Mouse (Mus musculus): ENCODE measurements around the gene Swsap1. TPM values are rescaled to one million over a fixed set of nuclear protein-coding genes. Genes with fewer than 3 reads are reported as not detected.
A peak's percentile ranks its signal among the peaks of the same experiment; 100 is the strongest.

The Swsap1 gene
- polyA plus RNA-seq, 1 experiment from 2014 or later = 4.4 TPM

DNA sequence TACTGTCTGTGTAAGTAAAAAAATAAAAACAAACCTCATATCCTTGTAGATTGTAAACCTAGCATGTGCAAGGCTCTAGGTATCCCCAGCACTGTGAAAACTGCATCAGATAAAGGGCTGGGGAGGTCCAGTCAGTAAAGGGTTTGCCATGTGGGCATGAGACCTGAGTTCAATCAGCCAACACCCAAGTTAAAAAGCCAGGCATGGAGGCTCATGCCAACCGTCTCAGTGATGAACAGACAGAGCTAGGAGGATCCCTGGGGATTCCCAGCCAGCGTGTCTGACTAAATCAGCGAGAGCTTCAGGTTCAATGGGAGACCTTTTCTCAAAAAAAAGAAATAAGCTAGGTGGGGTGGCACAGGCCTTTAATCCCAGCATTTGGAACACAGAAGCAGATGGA, 30.5 kb upstream of the Swsap1 start:
- no peak overlapping the region for H3K4me3 ChIP-seq
- no peak overlapping the region for H3K9ac ChIP-seq
- no peak overlapping the region for H3K27ac ChIP-seq
- H3K4me2 ChIP-seq = no peak overlapping the region
- no peaks in the 10 kb centered on the region for H3K27me3 ChIP-seq
- H3K36me3 ChIP-seq = no peaks in the 10 kb centered on the region
- 90% methylated on average over 3 of the region's 3 CpGs for WGBS
- no peaks in the 10 kb centered on the region for H3K9me3 ChIP-seq (replicated peaks)
- H3K4me1 ChIP-seq (replicated peaks) = peaks cover 34% of the 10 kb centered on the region
- ATAC-seq (replicated peaks; ENCODE audit: insufficient number of reproducible peaks, insufficient read depth, low FRiP score, low read depth) = no peak

DNA sequence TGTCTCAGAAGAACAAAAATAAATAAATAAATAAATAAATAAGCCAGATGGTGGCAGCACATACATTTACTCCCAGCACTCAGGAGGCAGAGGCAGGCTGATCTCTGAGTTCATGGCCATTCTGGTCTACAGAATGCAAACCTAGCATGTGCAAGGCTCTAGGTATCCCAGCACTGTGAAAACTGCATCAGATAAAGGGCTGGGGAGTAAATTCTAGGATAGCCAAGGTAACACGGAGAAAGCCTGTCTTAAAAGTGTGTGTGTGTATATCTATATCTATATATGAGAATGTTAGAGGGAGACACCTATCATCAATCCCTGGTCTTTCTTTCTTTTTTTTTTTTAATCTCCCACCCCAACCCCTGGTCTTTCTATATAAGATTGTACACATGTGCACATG, 30.0 kb upstream of the Swsap1 start:
- no peak overlapping the region for H3K4me3 ChIP-seq
- H3K9me3 ChIP-seq (replicated peaks) = no peaks in the 10 kb centered on the region
- H3K9ac ChIP-seq = no peak overlapping the region
- no peak overlapping the region for H3K4me2 ChIP-seq
- H3K27me3 ChIP-seq = no peaks in the 10 kb centered on the region
- H3K4me1 ChIP-seq (replicated peaks) = peaks cover 34% of the 10 kb centered on the region
- no peak overlapping the region for H3K27ac ChIP-seq
- no peaks in the 10 kb centered on the region for H3K36me3 ChIP-seq
- 96% methylated on average over 1 of the region's 1 CpGs for WGBS
- ATAC-seq (replicated peaks; ENCODE audit: insufficient number of reproducible peaks, insufficient read depth, low FRiP score, low read depth) = no peak

DNA sequence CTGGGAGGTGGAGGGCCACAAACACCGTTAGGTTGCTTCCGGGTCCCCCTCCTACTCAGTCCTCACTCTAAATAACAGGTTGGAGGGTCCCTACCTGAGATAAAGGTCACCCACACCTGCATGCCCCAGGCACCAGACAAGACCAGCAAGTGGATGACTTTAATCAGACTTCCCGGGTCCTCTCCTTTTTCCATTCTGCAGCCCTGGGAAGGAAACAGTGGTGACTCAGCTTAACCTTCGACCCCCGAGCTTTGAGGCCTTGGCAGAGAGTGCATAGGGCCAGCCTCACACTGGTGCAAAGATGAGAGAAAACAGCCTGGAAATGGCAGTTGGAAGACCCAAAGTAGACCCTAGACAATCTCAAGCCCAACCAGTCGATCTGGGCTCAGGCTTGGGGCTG, 29.4 kb upstream of the Swsap1 start:
- Histone ChIP-seq H3K4me2 (peak overlapping the region; percentile 69), H3K4me3 (peak overlapping the region; percentile 60), H3K36me3 (no peaks in the 10 kb centered on the region), H3K27me3 (no peaks in the 10 kb centered on the region), H3K9me3 (replicated peaks) (no peaks in the 10 kb centered on the region), H3K27ac (no peak overlapping the region), H3K9ac (0 out of 2 replicates have a peak overlapping the region, but pooled peaks have one; percentile 62), H3K4me1 (replicated peaks) (peaks cover 34% of the 10 kb centered on the region)
- no peak for ATAC-seq (replicated peaks; ENCODE audit: insufficient number of reproducible peaks, insufficient read depth, low FRiP score, low read depth)
- WGBS = 62% methylated on average over 6 of the region's 6 CpGs

DNA sequence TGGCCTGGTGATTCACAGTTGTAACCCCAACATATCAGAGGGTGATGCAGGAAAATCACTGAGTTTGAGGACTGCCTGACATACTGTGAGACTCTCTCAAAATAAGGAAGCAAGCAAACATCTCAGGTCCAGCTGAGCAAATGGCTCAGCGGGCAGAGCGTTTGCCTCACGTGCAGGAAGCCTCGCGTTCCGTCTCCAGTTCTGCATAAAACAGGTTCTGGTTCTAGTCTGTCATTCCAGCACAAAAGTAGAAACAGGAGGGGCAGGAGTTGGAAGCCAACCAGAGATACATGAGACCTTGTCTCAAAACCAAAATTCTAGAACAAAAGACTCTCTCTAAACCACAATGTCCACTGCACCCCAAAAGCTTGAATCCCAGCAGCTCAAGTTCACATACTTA, 28.8 kb upstream of the Swsap1 start:
- H3K9me3 ChIP-seq (replicated peaks) = no peaks in the 10 kb centered on the region
- WGBS = under 1% methylated on average over 6 of the region's 6 CpGs
- peak overlapping the region; percentile 60 for H3K4me3 ChIP-seq
- no peaks in the 10 kb centered on the region for H3K36me3 ChIP-seq
- peak overlapping the region; percentile 62 for H3K9ac ChIP-seq
- H3K27me3 ChIP-seq = no peaks in the 10 kb centered on the region
- ATAC-seq (replicated peaks; ENCODE audit: insufficient number of reproducible peaks, insufficient read depth, low FRiP score, low read depth) = no peak
- peaks cover 34% of the 10 kb centered on the region for H3K4me1 ChIP-seq (replicated peaks)
- peak overlapping the region; percentile 74 for H3K27ac ChIP-seq
- H3K4me2 ChIP-seq = peak overlapping the region; percentile 69

DNA sequence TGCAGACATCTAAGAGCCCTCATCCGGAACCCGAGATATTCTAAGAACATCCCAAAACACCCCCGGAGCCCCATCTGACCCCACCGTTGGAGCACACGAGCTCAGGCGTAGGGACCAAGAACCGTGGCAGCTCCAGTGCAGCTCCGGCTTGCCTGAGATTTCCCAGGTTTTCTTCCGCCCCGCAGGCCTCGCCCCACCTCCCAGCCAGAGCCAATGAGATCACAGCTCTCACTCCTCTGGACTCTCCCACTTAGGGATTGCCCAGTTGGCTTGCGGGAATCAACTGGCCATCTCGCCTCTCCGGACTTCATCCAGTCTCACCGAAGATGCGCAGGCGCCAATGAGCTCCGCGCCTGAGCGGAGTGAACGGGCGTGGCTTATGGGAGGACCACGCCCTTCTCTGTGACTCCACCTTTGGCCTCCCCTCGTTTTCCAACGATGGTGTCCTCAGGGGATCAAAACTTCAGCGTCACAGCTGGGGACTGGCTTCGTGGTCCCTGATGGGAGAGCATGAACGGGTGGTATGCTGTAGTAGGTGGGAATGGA, 28.3 kb upstream of the Swsap1 start, which contains the start of the genes Ccdc159 and Tmem205:
TSS of gene Ccdc159 (plus strand) at position 264 of the 546 bp plus-strand sequence.
TSS of gene Tmem205 (minus strand) at position 349 of the 546 bp plus-strand sequence.
- Histone ChIP-seq H3K4me1 (replicated peaks) (peaks cover 34% of the 10 kb centered on the region), H3K4me2 (peak within 1 kb of the TSS; percentile 69), H3K9me3 (replicated peaks) (no peaks in the 10 kb centered on the region), H3K36me3 (no peaks in the 10 kb centered on the region), H3K9ac (peak within 1 kb of the TSS; percentile 62), H3K27me3 (no peaks in the 10 kb centered on the region), H3K27ac (peak within 1 kb of the TSS; percentile 74), H3K4me3 (peak within 1 kb of the TSS; percentile 60)
- WGBS = under 1% methylated on average over 28 of the region's 28 CpGs
- ATAC-seq (replicated peaks; ENCODE audit: insufficient number of reproducible peaks, insufficient read depth, low FRiP score, low read depth) = peak; percentile 92

DNA sequence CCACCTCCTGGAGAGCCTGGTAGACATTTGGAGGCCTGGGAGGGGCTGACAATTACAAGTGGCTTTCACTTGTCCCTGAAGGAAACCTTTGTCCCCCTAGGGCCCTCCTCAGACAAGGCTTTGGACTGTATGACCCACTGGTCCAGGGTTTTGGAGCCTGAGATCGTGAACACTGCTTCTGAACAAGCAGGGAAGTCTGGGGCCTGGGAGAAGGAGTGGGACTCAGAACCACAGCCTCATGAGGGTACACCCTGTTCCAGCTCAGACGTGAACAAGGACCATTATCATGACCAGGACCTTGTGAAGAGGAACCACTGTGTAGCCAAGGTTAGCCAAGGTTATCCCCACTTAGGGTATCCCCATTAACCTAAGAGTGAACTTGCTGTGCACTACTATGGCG, 26.3 kb upstream of the Swsap1 start:
- Histone ChIP-seq H3K4me3 (no peak overlapping the region), H3K27me3 (no peaks in the 10 kb centered on the region), H3K4me2 (no peak overlapping the region), H3K27ac (no peak overlapping the region), H3K9ac (no peak overlapping the region), H3K4me1 (replicated peaks) (peaks cover 20% of the 10 kb centered on the region), H3K9me3 (replicated peaks) (no peaks in the 10 kb centered on the region), H3K36me3 (no peaks in the 10 kb centered on the region)
- WGBS = 89% methylated on average over 3 of the region's 3 CpGs
- no peak for ATAC-seq (replicated peaks; ENCODE audit: insufficient number of reproducible peaks, insufficient read depth, low FRiP score, low read depth)

DNA sequence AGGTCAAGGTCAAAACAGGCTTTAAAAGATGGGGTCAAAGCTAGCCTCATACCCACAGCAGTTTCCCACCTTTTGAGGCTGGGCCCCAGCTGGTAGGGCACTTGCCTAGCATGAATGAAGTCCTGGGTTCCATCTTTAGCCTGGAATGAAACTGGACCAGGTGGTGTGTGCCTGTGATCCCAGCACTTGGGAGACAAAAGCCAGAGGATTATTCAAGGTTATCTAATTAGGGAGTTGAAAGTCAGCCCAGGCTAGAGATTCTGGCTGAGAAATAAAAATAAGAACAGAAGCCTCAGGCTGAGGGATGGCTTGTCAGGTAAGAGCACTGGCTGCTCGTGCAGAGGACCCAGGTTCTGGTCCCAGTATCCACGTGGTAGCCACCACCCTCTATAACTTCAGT, 23.5 kb upstream of the Swsap1 start:
- WGBS = 61% methylated on average over 2 of the region's 2 CpGs
- no peak overlapping the region for H3K9ac ChIP-seq
- no peak overlapping the region for H3K27ac ChIP-seq
- ATAC-seq (replicated peaks; ENCODE audit: insufficient number of reproducible peaks, insufficient read depth, low FRiP score, low read depth) = no peak
- H3K4me1 ChIP-seq (replicated peaks) = peaks cover 9% of the 10 kb centered on the region
- no peak overlapping the region for H3K4me3 ChIP-seq
- H3K9me3 ChIP-seq (replicated peaks) = no peaks in the 10 kb centered on the region
- no peak overlapping the region for H3K4me2 ChIP-seq
- H3K27me3 ChIP-seq = no peaks in the 10 kb centered on the region
- no peaks in the 10 kb centered on the region for H3K36me3 ChIP-seq

DNA sequence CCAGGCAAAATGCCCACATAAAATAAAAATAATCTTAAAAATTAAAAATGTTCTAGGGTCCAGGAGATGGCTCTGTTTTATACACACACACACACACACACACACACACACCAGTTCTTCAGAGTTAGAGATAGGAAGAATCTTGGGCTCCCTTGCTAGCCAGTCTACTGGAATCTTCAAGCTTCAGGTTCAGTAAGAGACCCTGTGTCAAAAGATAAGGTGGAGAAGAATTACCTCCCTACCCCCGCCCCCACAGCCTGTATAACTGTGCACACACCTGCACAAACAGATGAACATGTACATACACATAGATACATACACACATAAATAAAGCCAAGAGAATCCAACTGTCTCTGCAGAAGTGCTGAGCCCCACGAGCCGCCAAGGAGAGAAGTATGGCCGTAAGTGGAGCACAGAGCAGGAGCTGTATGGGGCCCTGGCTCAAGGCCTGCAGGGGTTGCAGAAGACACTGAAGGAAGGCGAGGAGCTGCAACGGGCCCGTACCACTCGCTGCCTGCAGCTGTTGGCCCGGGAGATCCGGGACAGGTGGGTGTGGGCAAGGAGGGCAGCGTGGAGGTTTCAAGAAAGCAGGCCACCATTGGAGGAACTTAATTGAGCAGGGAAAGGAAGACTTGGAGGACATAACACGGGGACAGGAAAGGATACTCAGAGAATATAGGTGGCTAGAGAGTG, 23.0 kb upstream of the Swsap1 start:
- no peak for ATAC-seq (replicated peaks; ENCODE audit: insufficient number of reproducible peaks, insufficient read depth, low FRiP score, low read depth)
- Histone ChIP-seq H3K4me1 (replicated peaks) (peaks cover 12% of the 10 kb centered on the region), H3K4me3 (no peak overlapping the region), H3K27ac (no peak overlapping the region), H3K9ac (no peak overlapping the region), H3K36me3 (no peaks in the 10 kb centered on the region), H3K9me3 (replicated peaks) (no peaks in the 10 kb centered on the region), H3K4me2 (no peak overlapping the region), H3K27me3 (no peaks in the 10 kb centered on the region)
- WGBS = 62% methylated on average over 12 of the region's 12 CpGs

DNA sequence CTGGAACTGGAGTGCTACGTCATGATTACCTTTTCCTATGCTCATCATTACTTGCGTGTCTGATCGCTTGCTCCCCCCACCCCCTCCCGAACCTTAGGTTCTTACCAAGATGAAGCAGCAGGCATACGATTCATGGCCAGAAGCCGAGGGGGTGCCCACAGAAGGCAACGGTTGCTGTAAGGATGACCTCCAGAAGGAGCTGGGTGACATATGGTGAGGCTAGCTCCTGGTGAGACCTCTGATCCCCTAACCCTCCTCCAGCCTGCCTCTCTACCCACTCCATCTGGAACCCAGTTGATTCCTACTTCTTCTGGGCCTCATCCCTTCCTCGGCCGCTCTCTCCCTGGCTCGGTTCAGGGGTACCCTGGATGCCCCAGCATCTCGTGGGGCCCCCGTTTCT, 21.5 kb upstream of the Swsap1 start:
- H3K27me3 ChIP-seq = no peaks in the 10 kb centered on the region
- no peak for ATAC-seq (replicated peaks; ENCODE audit: insufficient number of reproducible peaks, insufficient read depth, low FRiP score, low read depth)

DNA sequence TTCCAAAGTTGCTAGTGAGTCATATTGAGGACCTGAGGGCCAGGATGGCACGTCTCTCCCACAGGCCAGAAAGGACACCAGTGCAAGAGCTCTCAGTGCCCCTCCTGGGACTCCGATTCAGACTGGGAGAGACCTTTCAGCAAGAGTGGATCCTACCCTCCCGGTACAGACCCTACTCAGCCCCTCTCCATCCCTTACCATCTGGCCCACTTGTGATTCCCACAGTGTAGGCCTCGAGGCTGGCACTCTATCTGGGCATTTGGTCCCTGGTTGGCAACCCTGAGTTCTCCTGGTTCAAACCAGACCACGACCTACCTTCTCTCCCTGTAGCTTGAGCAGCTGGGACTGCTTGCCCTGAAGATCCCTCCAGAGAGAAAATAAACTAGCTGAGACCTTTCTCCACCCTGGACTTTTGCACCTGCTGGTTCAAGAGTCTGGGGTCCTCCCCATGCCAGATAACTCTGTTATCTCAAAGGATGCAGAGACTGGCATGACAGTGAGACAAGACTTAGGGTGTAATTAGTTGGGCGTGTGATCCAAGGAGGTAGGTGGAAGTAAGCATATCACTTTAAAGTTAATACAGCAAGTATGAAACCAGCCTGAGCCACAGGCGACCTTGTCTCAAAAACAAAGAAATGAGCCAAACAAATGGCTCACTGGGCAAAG, 20.0 kb upstream of the Swsap1 start:
- no peak overlapping the region for H3K9ac ChIP-seq
- 81% methylated on average over 7 of the region's 7 CpGs for WGBS
- H3K4me1 ChIP-seq (replicated peaks) = peaks cover 9% of the 10 kb centered on the region
- ATAC-seq (replicated peaks; ENCODE audit: insufficient number of reproducible peaks, insufficient read depth, low FRiP score, low read depth) = no peak
- H3K4me2 ChIP-seq = no peak overlapping the region
- no peaks in the 10 kb centered on the region for H3K36me3 ChIP-seq
- H3K27ac ChIP-seq = no peak overlapping the region
- no peak overlapping the region for H3K4me3 ChIP-seq
- H3K27me3 ChIP-seq = no peaks in the 10 kb centered on the region
- no peaks in the 10 kb centered on the region for H3K9me3 ChIP-seq (replicated peaks)

More for the DNA sequence above, 21.5 kb upstream of the Swsap1 start:
- Histone ChIP-seq H3K4me3 (no peak overlapping the region), H3K9ac (no peak overlapping the region), H3K27ac (no peak overlapping the region), H3K4me1 (replicated peaks) (peaks cover 9% of the 10 kb centered on the region), H3K4me2 (no peak overlapping the region), H3K36me3 (no peaks in the 10 kb centered on the region), H3K9me3 (replicated peaks) (no peaks in the 10 kb centered on the region)
- 83% methylated on average over 12 of the region's 12 CpGs for WGBS

DNA sequence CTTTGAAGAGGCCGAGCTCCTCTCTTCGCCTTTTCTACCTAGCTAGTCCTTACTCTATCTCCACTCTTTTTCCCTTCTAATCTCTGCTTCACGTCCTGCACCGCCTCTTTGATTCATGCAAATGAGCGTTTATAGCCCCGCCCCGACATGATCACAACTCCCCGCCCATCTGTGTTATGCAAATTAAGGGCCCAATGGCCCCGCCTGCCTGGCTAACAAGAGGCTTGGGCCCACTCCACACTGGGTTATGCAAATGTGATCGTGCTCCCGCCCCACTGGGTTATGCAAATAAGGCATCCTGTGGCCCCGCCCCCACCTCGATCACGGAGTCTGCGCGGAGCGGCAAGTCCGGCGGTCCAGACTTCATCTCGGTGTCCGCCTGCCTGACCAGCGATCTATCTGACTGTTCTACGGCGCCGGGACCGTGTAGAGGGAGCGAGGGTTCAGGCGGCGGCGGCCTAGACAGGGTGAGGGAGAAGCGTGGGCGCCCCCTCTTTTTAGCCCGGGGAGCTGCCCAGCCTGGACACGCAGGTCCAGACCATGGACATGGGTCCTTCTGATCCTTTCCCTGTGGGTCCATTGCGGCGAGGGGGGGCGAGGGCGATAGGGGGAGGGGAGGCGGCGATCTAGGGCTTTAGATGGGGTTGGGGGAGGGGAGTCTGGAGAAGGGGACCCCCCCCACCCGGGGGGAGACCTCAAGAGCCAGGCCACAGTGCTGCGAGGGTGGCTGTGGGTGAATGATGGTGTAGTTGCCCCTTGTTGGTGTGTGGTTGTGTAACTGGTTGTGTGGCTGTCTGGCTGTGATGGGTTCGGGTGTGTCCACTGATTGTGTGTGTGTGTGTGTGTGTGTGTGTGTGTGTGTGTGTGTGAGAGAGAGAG, 18.6 kb upstream of the Swsap1 start, which contains the start of gene Plppr2:
TSS of gene Plppr2 (plus strand) at position 342 of the 879 bp plus-strand sequence.
- H3K4me2 ChIP-seq = peak within 1 kb of the TSS; percentile 90
- H3K9me3 ChIP-seq (replicated peaks) = no peaks in the 10 kb centered on the region
- peak within 1 kb of the TSS; percentile 60 for H3K4me3 ChIP-seq
- peak within 1 kb of the TSS; percentile 28; the same call in 1 of the 2 replicates for H3K27ac ChIP-seq
- H3K9ac ChIP-seq = peak within 1 kb of the TSS; percentile 59
- WGBS = 3% methylated on average over 41 of the region's 43 CpGs
- H3K36me3 ChIP-seq = no peaks in the 10 kb centered on the region
- ATAC-seq (replicated peaks; ENCODE audit: insufficient number of reproducible peaks, insufficient read depth, low FRiP score, low read depth) = peak; percentile 96
- H3K27me3 ChIP-seq = no peaks in the 10 kb centered on the region
- H3K4me1 ChIP-seq (replicated peaks) = peaks cover 9% of the 10 kb centered on the region
